Mouse (Mus musculus) thymus, adult 2 months (tissue): Measurements from ENCODE around the gene Csf2. TPM values are rescaled to one million over a fixed set of nuclear protein-coding genes. Genes with fewer than 3 reads are reported as not detected.

Source experiments
- DNase-seq: peaks from one replicate; pipeline ENCODE4 v3.0.0; 2021
- H3K27ac ChIP-seq: fragments of 200-500 bp; 2 replicates; pipeline ENCODE4 v1.5.1; 2012; ENCODE audit warnings: low read length, control low read depth; ENCODE audit not compliant: control insufficient read depth, insufficient read depth
- H3K27me3 ChIP-seq: fragments of 200-500 bp; 2 replicates; pipeline ENCODE4 v1.6.1; 2012; ENCODE audit warnings: mild to moderate bottlenecking, low read length, moderate library complexity, mixed read lengths; ENCODE audit not compliant: control insufficient read depth, insufficient read depth
- H3K36me3 ChIP-seq: fragments of 200-500 bp; 2 replicates; pipeline ENCODE4 v1.6.1; 2012; ENCODE audit warnings: mild to moderate bottlenecking, low read length, moderate library complexity; ENCODE audit not compliant: control insufficient read depth, insufficient read depth
- H3K4me1 ChIP-seq: fragments of 200-500 bp; replicated peaks from 2 replicates; pipeline ENCODE4 v1.6.1; 2012; ENCODE audit warnings: low read length; ENCODE audit not compliant: control insufficient read depth, insufficient read depth
- H3K4me3 ChIP-seq: fragments of 200-500 bp; 2 replicates; pipeline ENCODE4 v1.5.1; 2012; ENCODE audit warnings: mild to moderate bottlenecking, low read length, control low read depth, moderate library complexity; ENCODE audit not compliant: control insufficient read depth, insufficient read depth
- CTCF ChIP-seq: fragments of 200-500 bp; IDR thresholded peaks from 2 replicates; pipeline ENCODE4 v1.5.1; 2012; ENCODE audit warnings: mild to moderate bottlenecking, control low read depth, low read length, moderate library complexity, borderline replicate concordance; ENCODE audit not compliant: control insufficient read depth, poor library complexity, insufficient read depth; ENCODE audit errors: extremely low read depth
- POLR2A ChIP-seq: fragments of 200-500 bp; IDR thresholded peaks from 2 replicates; pipeline ENCODE4 v1.6.1; 2012; ENCODE audit warnings: mild to moderate bottlenecking, low read length, control low read depth, moderate library complexity; ENCODE audit not compliant: control insufficient read depth, poor library complexity, insufficient read depth; ENCODE audit errors: extremely low read depth
- WGBS: fragments of 180-500 bp; shearing (Covaris S2); methylation state at CpG from one replicate; pipeline ENCODE4 v1.1.7; 2018; 5-methylcytosine and 5-hydroxymethylcytosine counted together
- polyA plus RNA-seq: library from polyadenylated mRNA; depleted of rRNA; stranded (reverse); fragments of >200 nt; gene quantifications from 2 replicates; pipeline ENCODE4 v1.2.3, GENCODE M21; 2012; rRNA removed

Csf2 gene
- polyA plus RNA-seq, 1 experiment: 0.44 TPM

DNA sequence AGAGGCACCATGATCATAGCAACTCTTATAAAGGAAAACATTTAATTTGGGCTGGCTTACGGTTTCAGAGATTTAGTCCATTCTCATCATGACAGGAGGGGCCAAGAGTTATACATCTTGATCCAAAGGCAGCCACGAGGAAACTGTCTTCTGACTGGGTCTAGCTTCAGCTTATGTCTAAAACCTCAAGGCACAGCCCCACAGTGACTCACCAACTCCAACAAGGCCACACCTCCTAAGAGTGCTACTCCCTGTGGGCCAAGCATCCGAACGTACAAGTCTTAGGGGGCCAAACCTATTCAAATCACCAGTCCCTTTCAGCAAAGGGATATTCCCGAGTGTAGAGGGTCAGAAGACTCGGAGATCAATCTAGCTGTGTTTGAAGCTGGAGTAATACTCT is 44.1 kb downstream of the Csf2 start:
- H3K27me3 ChIP-seq: no peaks in the 10 kb centered on the region
- H3K4me3 ChIP-seq: no peak overlapping the region
- 81% methylated on average over 6 of the region's 6 CpGs for WGBS
- TF ChIP-seq CTCF (no peak), POLR2A (no peak)
- H3K27ac ChIP-seq: no peak overlapping the region
- H3K36me3 ChIP-seq: no peaks in the 10 kb centered on the region
- DNase-seq: no peak
- H3K4me1 ChIP-seq: no peaks in the 10 kb centered on the region

DNA sequence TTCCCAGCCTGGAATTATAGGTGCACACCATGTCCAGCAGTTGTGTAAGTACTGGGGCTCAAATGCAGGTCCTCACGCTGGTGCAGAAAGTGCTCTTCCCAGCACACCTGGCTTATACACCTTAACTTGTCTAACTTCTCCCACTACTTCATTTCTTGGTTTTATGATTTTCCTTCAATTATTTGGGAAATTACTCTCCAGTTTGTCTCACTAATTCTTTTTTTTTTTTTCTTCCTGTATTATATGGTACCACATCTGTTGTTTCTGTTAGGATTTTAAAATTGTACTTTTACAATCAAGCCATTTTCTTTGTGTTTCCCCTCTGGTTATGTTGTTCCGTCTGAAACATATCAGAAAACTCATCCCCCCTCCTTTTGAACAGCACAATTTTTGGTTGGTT is 44.7 kb downstream of the Csf2 start:
- Histone ChIP-seq H3K4me3 (no peak overlapping the region), H3K27ac (no peak overlapping the region), H3K4me1 (no peaks in the 10 kb centered on the region), H3K36me3 (no peaks in the 10 kb centered on the region), H3K27me3 (no peaks in the 10 kb centered on the region)
- no peak for DNase-seq
- 91% methylated on average over 2 of the region's 2 CpGs for WGBS
- no peak for TF ChIP-seq CTCF
- no peak for TF ChIP-seq POLR2A

DNA sequence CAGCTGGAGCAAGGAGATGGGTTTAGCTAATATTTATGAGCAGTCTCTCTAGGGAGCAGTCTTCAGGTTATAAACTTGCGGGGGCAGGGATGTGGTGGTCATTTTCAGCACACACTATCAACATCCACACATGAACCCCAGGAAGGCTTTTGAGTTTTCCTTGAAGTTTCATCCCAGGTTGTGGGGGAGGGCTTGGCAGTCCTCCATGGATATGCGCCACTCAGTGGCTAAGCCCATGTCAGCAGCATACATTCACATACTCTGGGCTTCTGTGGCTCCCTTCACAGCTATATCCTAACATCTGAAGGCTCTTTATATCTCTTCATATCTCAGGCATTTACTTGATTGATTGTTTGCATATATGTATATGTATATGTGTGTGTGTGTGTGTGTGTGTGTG is 46.3 kb downstream of the Csf2 start:
- H3K27me3 ChIP-seq: no peaks in the 10 kb centered on the region
- TF ChIP-seq CTCF (no peak), POLR2A (no peak)
- H3K4me1 ChIP-seq: no peaks in the 10 kb centered on the region
- no peaks in the 10 kb centered on the region for H3K36me3 ChIP-seq
- 93% methylated on average over 2 of the region's 2 CpGs for WGBS
- H3K4me3 ChIP-seq: no peak overlapping the region
- H3K27ac ChIP-seq: no peak overlapping the region
- no peak for DNase-seq

DNA sequence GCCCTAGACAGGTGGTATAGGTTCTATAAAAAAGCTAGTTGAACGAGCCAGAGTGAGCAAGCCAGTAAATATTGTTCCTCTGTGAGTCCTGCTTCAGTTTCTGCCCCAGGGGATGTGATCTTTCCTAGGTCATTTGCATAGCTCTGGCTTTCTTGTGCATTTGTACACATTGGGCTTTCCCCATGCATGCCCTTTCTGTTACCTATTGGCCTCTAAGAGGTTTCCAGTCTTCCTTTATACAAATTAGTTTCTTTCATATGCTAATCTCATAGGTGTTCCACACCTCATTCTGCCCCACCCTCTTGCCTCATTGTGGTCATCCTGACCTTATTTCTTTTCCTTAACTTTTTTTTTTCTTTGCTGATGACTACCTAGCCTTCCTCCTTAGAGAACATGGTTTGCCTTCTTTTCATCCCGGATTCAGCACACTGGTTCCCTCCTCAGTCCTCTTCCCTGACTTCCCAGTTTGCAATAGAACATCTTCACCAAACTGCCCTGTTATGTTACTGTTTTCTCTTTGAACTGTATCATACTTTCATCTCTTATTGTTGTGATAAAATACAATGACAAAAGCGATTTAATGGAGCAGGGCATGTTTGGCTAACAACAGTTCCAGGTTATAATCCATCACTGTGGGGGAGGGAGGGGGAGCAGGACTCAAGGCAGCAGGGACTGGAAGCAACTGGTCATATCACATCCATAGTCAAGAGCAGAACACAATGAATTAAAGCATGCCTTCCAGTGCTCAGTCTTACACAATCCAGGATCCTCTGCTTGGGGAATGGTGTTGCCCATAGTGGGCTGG is 47.4 kb downstream of the Csf2 start:
- Histone ChIP-seq H3K27me3 (no peaks in the 10 kb centered on the region), H3K36me3 (no peaks in the 10 kb centered on the region), H3K4me1 (no peaks in the 10 kb centered on the region), H3K27ac (no peak overlapping the region), H3K4me3 (no peak overlapping the region)
- 71% methylated on average over 3 of the region's 3 CpGs for WGBS
- no peak for DNase-seq
- TF ChIP-seq POLR2A (no peak), CTCF (no peak)

DNA sequence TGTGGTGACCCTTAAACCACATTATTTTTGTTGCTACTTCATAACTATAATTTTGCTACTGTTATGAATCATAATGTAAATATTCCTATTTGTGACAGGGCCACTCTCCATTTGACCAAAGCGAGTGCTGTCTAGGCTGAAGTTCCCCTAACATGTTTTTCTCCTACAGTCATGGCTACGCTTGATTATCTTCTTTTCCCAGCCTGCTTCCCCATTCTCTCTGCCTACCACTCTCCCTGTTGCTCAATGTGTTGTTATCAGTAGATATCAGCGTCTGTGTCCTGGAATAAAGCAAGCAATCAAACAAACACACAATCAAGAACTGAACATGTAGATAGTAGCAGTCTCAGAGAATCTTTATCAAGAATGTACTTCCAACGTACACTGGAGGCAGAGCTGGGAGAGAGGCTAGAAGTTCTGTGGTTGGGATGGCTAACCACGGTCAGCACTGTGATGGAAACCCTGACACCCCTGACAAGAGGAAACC is 48.1 kb downstream of the Csf2 start:
- WGBS: 39% methylated on average over 5 of the region's 5 CpGs

More for the DNA sequence above, 48.1 kb downstream of the Csf2 start:
- no peaks in the 10 kb centered on the region for H3K27me3 ChIP-seq
- no peak overlapping the region for H3K27ac ChIP-seq
- DNase-seq: no peak
- H3K4me1 ChIP-seq: no peaks in the 10 kb centered on the region
- H3K4me3 ChIP-seq: no peak overlapping the region
- TF ChIP-seq POLR2A (no peak), CTCF (no peak)
- H3K36me3 ChIP-seq: no peaks in the 10 kb centered on the region

Other genes starting within 250 kb of the Csf2 start
- 1.2 and 1.6 TPM in 2 replicates for gene Slc22a4, start 221.6 kb downstream of the Csf2 start, polyA plus RNA-seq
- 51.8 and 62.0 TPM in 2 replicates for gene Pdlim4, start 180.7 kb downstream of the Csf2 start, polyA plus RNA-seq
- 4.6 and 4.8 TPM in 2 replicates for gene P4ha2, start 149.6 kb downstream of the Csf2 start, polyA plus RNA-seq
- gene Il3, start 17.6 kb upstream of the Csf2 start, polyA plus RNA-seq: not detected in 2 replicates
- gene Acsl6, start 54.1 kb upstream of the Csf2 start, polyA plus RNA-seq: 0.27 and 0.40 TPM in 2 replicates
- gene Meikin, start 121.0 kb upstream of the Csf2 start, polyA plus RNA-seq: not detected in 2 replicates
- 2.7 and 3.2 TPM in 2 replicates for gene Fnip1, start 188.5 kb upstream of the Csf2 start, polyA plus RNA-seq